Mouse (Mus musculus) heart, postnatal 25 days (tissue): ENCODE data around the gene Vmn2r104. TPM values are rescaled to one million over a fixed set of nuclear protein-coding genes. Genes with fewer than 3 reads are reported as not detected.

Source experiments
- DNase-seq: peaks from one replicate; pipeline ENCODE4 v3.0.0; 2022; ENCODE audit warnings: low spot score
- intact Hi-C: fragments of 180-260 bp; cut with DNase I; formaldehyde crosslinking; loops from one replicate; pipeline ENCODE4 v1.15.1; 2025
- total RNA-seq, 2 experiments: library from RNA; stranded (reverse); gene quantifications; 2 replicates each; pipeline ENCODE4 v1.2.3; 2021

Vmn2r104 gene
- not detected for total RNA-seq

GRCm38 (mm10) chr17:20048236-20048635 is at the start of gene Vmn2r104:
Vmn2r104 (minus strand) TSS chr17:20048336.
- DNase-seq: no peak
- intact Hi-C loops: no loop called here

GRCm38 (mm10) chr17:20074090-20074489 is 26.0 kb upstream of the Vmn2r104 start:
- no peak for DNase-seq
- intact Hi-C loops: no loop called here

GRCm38 (mm10) chr17:20071656-20072396 is 23.7 kb upstream of the Vmn2r104 start:
- no peak for DNase-seq
- intact Hi-C loops: no loop called here

Other genes starting within 250 kb of the Vmn2r104 start
- not detected for gene Fpr-rs7, start 65.9 kb upstream of the Vmn2r104 start, total RNA-seq
- not detected for gene Fpr-rs6, start 134.8 kb upstream of the Vmn2r104 start, total RNA-seq
- gene Vmn2r105, start 186.7 kb upstream of the Vmn2r104 start, total RNA-seq: not detected
- not detected for gene Vmn2r106, start 237.2 kb upstream of the Vmn2r104 start, total RNA-seq